Mouse (Mus musculus): ENCODE results near the gene Cebpe.

- TF ChIP-seq GATA1 (IDR thresholded peaks at IDR 0.05; ENCODE audit: low read length), result no peak
- TF ChIP-seq TAL1 (IDR thresholded peaks at IDR 0.05; ENCODE audit: low read length), result no peak
These were observed 3.4 kb upstream of the Cebpe start for GRCm38 (mm10) chr14:54715402-54715801.
